Mouse (Mus musculus): ENCODE measurements at regions not wholly inside any gene's neighbourhood (a gene's known extent, or its start where the extent isn't known, plus 50 kb on each side); places are given as distances from the start of the nearest gene placed in this dataset.
A peak's percentile ranks its signal among the peaks of the same experiment; 100 is the strongest.
"Not testable (repeated sequence)": the region's sequence is repeated elsewhere in the genome, so short reads cannot be mapped to it uniquely, and the experiment has no call there.

DNA sequence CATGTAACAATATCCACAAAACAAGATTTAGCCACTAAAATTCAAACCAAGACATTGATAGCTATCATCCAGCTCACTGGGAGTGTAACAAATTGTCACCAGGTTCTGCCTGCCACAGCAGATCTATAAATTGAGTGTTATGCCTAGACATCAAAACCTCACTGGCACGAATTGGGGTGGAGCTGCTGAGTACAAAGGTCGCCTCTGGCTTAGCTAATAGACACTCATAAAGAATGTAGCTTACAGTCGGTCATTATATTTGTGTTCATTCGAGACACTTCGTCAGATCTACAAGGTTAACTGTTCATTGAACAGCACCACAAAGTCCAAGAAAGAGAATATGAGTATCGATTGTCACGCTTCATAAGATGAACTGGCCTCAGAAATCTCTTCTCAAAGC lies 1121.3 kb downstream of the Galc start:
- no peak overlapping the region for H3K4me3 ChIP-seq (ENCODE audit: low read depth, low read length)
- no peaks in the 10 kb centered on the region for H3K27me3 ChIP-seq (replicated peaks; ENCODE audit: control insufficient read depth, insufficient read depth, low read length)
- no peak overlapping the region for H3K27ac ChIP-seq (ENCODE audit: low read depth)
- no peaks in the 10 kb centered on the region for H3K9me3 ChIP-seq (ENCODE audit: control insufficient read depth, low read length)
- no peak overlapping the region for H3K9ac ChIP-seq (ENCODE audit: low read length)
- no peaks in the 10 kb centered on the region for H3K4me1 ChIP-seq (replicated peaks; ENCODE audit: control insufficient read depth, insufficient read depth, low read length)
- H3K4me2 ChIP-seq (ENCODE audit: low read length) = no peak overlapping the region
- DNase-seq (ENCODE audit: low spot score) (no peak), ATAC-seq (replicated peaks; ENCODE audit: low FRiP score, low TSS enrichment, low read depth) (no peak)
- H3K36me3 ChIP-seq (ENCODE audit: control insufficient read depth, insufficient read depth, low read length) = no peaks in the 10 kb centered on the region
- WGBS = 71% methylated on average over 7 of the region's 7 CpGs

DNA sequence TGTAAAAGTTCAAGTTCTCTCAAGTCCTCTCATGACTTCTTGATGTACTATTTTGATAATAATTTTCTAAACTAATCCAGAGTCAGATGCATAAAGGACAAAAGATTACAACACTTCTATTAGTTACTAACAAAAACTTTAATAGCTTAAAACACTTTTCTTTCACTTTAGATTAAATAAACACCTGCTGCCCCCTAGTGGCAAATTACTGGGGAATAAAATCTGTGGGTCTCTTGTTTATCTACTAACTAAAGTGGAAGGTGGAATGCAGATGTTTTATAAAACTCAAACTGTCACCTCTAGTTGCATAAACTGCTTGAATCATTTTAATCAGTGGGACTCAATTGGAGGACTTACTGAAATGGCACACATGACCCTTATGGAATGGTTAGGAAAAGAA lies 1129.0 kb downstream of the Galc start:
- H3K9me3 ChIP-seq (ENCODE audit: control insufficient read depth, low read length) = no peaks in the 10 kb centered on the region
- no peak overlapping the region for H3K4me3 ChIP-seq (ENCODE audit: low read depth, low read length)
- H3K4me2 ChIP-seq (ENCODE audit: low read length) = no peak overlapping the region
- no peaks in the 10 kb centered on the region for H3K27me3 ChIP-seq (replicated peaks; ENCODE audit: control insufficient read depth, insufficient read depth, low read length)
- DNase-seq (ENCODE audit: low spot score) = peak; percentile 52
- H3K9ac ChIP-seq (ENCODE audit: low read length) = no peak overlapping the region
- no peak for ATAC-seq (replicated peaks; ENCODE audit: low FRiP score, low TSS enrichment, low read depth)
- H3K4me1 ChIP-seq (replicated peaks; ENCODE audit: control insufficient read depth, insufficient read depth, low read length) = no peaks in the 10 kb centered on the region; the same call in 1 of the 2 replicates
- H3K27ac ChIP-seq (ENCODE audit: low read depth) = no peak overlapping the region
- H3K36me3 ChIP-seq (ENCODE audit: control insufficient read depth, insufficient read depth, low read length) = no peaks in the 10 kb centered on the region

DNA sequence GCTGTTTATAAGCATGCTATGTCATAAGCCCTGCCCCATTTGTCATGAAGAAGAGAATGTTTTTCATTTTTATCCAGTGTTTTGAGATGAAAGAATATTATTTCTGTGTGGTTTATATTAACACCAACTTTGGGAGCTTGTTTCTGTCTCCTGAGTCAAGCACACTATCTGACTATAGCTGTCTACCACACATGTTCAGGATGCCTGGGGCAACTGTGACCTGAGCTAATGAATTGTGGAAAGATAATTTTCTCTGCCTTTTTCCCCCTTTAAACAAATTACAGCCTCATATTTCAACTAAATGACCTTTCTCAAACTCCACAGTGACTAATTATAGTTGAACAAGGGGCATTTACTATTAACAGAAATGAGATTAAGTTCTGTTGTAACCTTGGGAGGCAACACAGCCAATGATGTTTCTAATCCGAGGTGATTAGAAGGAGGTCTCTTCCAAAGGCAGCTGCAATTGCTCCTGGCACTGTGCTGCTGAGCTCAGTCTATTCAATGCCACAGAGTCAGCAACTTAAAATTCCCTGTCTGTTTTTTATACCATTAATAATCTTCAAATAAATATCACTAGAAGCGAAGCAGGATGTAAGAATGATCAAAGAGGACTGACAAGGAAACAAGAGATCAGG lies 1168.6 kb downstream of the Galc start:
- Histone ChIP-seq H3K27me3 (replicated peaks; ENCODE audit: control insufficient read depth, insufficient read depth, low read length) (no peaks in the 10 kb centered on the region), H3K27ac (ENCODE audit: low read depth) (no peak overlapping the region), H3K9me3 (ENCODE audit: control insufficient read depth, low read length) (no peaks in the 10 kb centered on the region), H3K36me3 (ENCODE audit: control insufficient read depth, insufficient read depth, low read length) (no peaks in the 10 kb centered on the region), H3K4me1 (replicated peaks; ENCODE audit: control insufficient read depth, insufficient read depth, low read length) (no peaks in the 10 kb centered on the region), H3K4me2 (ENCODE audit: low read length) (no peak overlapping the region), H3K9ac (ENCODE audit: low read length) (no peak overlapping the region), H3K4me3 (ENCODE audit: low read depth, low read length) (no peak overlapping the region)
- no peak for DNase-seq (ENCODE audit: low spot score)
- 44% methylated on average over 2 of the region's 2 CpGs for WGBS
- ATAC-seq (replicated peaks; ENCODE audit: low FRiP score, low TSS enrichment, low read depth) = no peak

DNA sequence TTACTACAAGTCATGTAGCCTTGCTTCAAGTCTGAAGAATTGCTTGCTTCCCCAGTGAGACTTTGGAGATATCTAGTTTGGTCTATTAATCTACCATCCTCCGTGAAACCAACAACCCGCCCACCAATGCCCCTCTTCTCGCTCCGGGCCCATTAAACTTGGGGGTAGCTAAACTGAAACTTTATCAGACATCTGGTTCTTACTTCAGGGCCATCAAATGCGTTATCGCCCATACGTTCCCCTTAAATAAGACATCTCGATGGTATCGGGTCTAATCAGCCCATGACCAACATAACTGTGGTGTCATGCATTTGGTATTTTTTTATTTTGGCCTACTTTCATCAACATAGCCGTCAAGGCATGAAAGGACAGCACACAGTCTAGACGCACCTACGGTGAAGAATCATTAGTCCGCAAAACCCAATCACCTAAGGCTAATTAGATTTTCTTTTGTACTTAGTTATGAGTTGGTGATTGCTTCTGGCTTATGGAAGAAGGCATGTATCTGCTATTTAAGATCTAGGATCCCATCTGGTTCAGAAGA lies 1197.8 kb downstream of the Galc start:
- H3K27ac ChIP-seq (ENCODE audit: low read depth); H3K4me3 ChIP-seq (ENCODE audit: low read depth, low read length); H3K36me3 ChIP-seq (ENCODE audit: control insufficient read depth, insufficient read depth, low read length); H3K27me3 ChIP-seq (replicated peaks; ENCODE audit: control insufficient read depth, insufficient read depth, low read length); H3K4me1 ChIP-seq (replicated peaks; ENCODE audit: control insufficient read depth, insufficient read depth, low read length); DNase-seq (ENCODE audit: low spot score); H3K9me3 ChIP-seq (ENCODE audit: control insufficient read depth, low read length); H3K9ac ChIP-seq (ENCODE audit: low read length); H3K4me2 ChIP-seq (ENCODE audit: low read length): not testable (repeated sequence)
- 88% methylated on average over 10 of the region's 13 CpGs for WGBS
- ATAC-seq (replicated peaks; ENCODE audit: low FRiP score, low TSS enrichment, low read depth) = peak; percentile 100

DNA sequence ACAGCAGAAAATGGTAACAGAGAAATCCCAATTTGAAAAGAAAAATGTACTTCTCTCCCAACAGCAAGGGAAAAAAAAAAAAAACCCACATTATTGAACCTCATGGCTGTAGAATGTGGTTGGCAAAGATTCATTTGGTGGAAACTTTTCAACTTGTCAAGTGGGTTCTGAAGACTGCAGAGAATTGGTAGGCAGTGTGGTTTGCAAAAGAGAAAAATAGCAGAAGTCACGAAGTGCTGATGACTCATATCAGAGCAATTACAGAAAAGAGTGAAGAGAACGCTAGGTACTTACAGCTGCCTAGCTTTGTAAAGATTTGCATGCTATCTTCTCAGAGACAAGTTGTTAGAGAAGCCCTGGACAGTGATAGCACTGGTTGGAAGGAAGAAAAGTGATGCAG lies 1211.6 kb downstream of the Galc start:
- ATAC-seq (replicated peaks; ENCODE audit: low FRiP score, low TSS enrichment, low read depth) = no peak

More for the DNA sequence above, 1211.6 kb downstream of the Galc start:
- no peaks in the 10 kb centered on the region for H3K4me1 ChIP-seq (replicated peaks; ENCODE audit: control insufficient read depth, insufficient read depth, low read length)
- no peak for DNase-seq (ENCODE audit: low spot score)
- H3K27me3 ChIP-seq (replicated peaks; ENCODE audit: control insufficient read depth, insufficient read depth, low read length) = no peaks in the 10 kb centered on the region
- H3K36me3 ChIP-seq (ENCODE audit: control insufficient read depth, insufficient read depth, low read length) = no peaks in the 10 kb centered on the region
- H3K4me3 ChIP-seq (ENCODE audit: low read depth, low read length) = no peak overlapping the region
- WGBS = 68% methylated on average over 2 of the region's 2 CpGs
- no peak overlapping the region for H3K4me2 ChIP-seq (ENCODE audit: low read length)
- H3K9me3 ChIP-seq (ENCODE audit: control insufficient read depth, low read length) = 0 out of 2 replicates have a peak, but pooled peaks cover 3% of the 10 kb centered on the region
- no peak overlapping the region for H3K27ac ChIP-seq (ENCODE audit: low read depth)
- H3K9ac ChIP-seq (ENCODE audit: low read length) = no peak overlapping the region
